Mouse (Mus musculus): ENCODE measurements at regions not wholly inside any gene's neighbourhood (a gene's known extent, or its start where the extent isn't known, plus 50 kb on each side); places are given as distances from the start of the nearest gene placed in this dataset.

DNA sequence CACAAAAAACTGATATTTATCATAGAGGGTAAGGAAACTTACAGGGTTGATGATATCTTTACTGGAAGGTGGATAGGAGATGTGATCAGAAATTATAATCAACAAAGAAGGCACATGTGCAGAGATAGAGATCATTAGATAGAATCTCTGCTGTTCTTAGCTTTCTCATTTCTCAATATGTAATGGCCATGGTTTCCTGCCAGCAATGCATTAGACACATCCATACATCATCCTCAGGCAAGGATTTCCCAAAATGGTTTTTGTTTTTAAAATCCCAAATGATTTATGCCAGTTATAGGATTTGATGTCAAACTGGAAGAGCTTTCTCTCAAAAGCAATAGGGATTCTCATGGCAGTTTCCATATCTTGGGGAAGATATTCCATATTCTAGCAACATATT lies 52.0 kb upstream of the C030005K15Rik start:
- no peak for DNase-seq (ENCODE audit: low read depth, low spot score)

DNA sequence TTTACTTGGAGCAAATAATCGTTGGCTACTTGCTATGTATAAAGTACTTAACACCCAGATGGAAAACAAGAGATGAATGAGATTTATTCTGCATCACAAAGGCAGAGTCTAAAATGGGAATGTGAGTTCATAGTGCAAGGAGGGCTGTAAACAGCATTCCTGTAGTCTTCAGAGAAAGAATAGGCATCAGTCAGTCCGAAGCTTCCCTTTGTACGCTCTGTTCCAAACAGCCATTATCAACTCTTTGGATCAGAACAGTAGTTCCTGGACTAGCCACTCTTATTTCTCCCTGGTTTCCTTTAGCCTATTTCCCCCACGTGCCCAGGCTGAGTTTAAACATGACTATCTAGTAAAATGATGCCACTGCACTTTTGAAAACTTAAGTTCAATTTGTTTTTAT lies 52.8 kb upstream of the C030005K15Rik start:
- no peak for DNase-seq (ENCODE audit: low read depth, low spot score)

DNA sequence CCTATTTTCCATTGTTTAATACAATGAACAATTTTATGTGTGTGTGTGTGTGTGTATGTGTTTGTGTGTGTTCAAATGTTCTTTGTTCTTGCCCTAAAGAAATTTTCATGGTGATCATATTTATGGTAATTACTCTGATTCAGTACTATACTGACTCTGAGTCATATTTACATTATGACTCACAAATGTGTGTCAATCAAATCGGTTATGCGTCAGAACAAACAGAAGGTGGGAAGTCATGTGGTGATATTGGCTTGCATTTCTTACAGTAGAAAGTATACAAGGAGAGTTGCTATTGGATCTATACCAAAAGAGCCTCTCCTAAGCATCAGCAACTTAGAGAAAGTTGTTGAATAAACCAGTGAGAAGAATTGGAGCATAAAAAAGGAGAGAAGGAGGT lies 67.2 kb upstream of the C030005K15Rik start:
- DNase-seq (ENCODE audit: low read depth, low spot score): peak; percentile 72

DNA sequence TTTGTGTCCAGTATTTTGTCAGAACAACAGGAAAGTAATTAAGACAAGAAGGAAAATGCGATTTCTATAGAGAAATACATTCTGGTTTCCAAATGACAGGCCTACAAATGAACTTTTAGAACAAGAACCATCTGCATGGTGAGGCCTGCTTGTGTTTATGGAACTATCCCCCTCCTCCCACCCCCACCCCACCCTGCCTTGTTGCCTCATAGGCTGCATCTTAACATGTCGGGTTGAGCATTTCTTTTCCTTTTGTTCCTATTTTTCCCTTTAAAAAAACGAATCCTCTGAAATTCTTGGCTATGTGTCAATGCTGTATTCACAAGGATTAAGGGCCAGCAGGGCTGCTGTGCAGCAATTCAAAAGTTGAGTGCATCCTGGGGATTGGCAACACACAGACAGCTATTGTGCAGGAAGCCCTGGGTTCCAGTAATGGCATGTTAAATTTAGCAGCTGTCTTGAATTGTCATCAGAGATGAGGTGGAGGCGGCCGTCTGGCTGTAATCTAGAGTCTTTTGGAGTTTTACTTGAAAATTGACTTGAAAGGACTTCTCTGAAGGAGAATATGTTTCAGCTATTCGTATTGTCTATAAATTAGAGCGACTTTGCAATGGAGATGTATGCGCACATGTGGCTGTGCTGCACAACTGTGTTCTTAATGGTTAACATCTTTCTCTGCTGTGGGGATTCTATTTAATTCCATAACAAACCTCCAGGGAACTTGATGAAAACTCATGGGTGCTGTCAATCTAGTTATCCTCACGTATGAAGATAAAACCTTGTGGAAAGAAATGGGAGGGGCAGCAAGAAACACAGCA lies 75.1 kb upstream of the C030005K15Rik start:
- no peak for DNase-seq (ENCODE audit: low read depth, low spot score)

DNA sequence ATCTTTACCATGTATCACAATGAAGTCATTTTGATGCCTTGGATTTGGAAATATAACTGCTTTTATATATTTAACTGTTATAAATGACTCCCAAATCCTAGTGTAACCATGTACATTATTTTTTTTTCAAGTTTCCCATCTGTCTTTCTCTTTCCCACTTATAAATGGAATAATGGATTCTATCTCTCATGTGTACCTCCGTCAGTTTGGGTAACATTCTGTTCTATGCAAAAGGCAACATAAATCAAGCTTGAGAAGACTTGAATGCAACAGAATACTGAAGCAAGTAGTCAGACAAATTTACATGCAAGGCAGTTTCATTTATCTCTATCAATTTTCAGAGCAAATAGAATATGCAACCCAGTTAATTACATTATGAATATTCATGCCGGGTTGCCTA lies 81.4 kb upstream of the C030005K15Rik start:
- DNase-seq (ENCODE audit: low read depth, low spot score): no peak

DNA sequence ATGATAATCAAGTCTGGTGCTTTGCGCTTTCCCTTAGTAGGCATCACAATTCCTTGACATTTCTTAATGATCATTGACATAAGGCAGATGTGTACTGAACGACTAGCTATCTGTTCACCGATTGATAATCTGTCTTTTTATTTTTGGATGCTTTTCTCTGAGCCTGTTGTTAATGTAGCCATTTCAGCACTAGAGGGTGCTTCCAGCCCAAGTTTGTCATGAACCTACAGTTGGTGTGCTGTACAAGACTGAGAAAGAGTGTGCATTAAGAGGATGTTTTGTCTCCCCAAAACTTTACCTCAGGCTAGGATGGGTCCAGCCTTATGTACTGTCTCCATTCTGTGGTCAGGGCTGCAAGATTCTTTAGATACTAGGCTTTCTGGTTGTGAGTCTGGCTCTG lies 116.0 kb upstream of the C030005K15Rik start:
- peak; percentile 43 for DNase-seq (ENCODE audit: low read depth, low spot score)

DNA sequence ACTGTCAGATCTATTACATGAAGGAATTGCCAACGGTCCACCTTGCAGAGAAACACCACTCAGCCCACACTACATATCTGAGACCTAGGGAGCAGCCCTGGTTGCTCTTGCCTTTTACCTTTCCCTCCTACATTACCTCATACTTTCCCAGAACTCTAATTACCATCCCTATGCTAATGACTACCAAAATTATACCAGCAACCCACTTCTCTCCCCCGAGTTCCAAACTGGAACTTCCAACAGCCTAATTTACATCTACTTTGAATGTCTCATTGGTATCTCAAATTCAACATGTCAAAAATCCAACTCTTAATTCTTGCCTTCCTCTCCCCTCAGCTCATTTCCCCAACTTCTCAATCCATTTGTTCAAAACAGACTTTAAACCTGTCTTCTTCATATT lies 124.9 kb upstream of the C030005K15Rik start:
- no peak for DNase-seq (ENCODE audit: low read depth, low spot score)

DNA sequence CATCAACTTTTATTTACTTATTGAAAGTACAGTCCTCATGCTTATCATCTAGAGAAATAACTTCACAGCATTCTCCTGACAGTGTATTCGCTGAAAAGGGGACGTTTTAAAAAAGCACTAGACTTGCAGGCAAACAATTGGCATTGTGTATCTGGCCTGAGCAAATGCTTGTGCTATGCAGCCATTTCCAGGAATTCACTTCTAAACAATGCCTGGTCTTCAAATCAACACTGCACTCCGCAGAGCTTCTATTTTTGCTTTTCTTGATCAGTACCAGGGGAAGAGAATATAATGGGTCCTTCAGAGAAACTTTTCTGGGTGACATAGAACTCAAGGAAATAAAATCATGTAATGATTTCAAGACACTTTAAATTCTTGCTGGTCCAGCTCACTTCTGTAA lies 150.5 kb upstream of the C030005K15Rik start:
- DNase-seq (ENCODE audit: low read depth, low spot score): no peak

DNA sequence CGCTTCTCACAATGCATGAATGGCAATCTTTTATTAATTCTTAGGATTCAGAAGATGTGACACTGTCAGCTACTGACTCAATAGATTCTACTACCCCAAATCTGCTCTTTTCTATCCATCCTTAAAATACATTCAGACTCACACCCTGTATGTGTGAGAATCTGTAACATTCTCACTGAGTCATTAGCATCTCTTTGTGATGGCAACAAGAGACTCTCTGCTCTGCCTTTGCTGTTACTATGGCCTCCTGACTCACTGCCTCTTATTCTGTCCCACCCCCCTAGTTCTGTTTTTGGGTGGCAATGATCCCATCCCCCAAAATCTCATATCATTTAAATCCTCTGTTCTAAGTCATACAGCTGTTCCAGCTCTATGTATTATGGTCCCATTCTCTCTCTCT lies 159.5 kb upstream of the C030005K15Rik start:
- no peak for DNase-seq (ENCODE audit: low read depth, low spot score)

DNA sequence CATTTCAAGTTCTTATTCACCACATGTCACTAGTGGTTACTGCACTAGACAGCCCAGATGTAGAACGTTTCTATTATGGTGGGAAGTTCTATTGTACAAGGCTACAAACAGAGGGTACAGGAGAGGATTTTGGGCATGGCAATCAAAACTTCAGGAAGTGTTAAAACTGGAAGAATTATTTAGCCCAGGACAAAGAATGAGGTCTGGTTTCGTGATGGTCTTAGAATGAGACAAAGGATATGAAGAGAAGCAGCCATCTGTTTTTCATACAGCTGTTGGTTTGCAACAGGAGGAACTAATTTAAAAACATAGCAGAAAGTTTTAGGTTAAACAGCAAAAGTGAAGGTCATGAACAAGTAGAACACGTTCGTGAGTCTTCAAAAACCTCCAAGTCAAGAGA lies 179.2 kb upstream of the C030005K15Rik start:
- DNase-seq (ENCODE audit: low read depth, low spot score): no peak

DNA sequence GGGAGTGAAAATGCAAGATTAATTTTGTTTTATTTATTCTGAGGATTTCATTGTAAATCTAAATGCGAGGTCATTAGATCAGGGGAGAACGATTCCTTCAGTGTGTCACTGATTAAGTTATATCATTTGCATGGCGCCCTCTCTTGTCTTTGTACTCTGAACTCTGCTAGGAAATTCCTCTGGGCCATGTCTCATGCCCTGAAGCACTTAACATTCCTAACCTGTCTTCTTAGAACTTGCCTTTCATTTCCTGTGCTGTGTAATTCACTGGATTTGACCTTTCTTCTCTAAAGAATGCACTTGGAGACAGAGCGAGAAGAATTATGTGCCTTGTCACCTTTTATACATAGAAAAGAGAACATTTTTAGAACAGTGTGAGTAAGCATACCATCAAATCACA lies 199.0 kb upstream of the C030005K15Rik start:
- DNase-seq (ENCODE audit: low read depth, low spot score): peak; percentile 7

DNA sequence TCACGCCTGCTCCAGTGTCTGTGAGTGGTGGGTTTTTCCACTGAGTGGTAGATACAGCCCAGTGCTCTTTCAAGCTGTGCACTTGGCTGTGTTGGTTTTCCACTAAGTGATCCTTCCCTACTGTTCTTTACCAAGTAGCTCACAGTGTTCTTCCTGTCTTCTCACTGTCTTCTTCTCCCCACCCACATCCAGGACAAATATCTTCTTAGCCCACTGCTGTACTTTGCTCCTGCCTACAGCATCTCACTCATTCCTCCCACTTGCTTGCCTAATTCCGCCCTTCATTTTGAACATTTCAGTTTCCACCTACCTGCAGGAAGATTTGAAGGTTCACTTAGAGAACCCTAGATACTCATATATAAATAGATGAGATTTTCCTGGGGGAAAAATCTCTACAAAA lies 213.8 kb upstream of the C030005K15Rik start:
- DNase-seq (ENCODE audit: low read depth, low spot score): no peak

DNA sequence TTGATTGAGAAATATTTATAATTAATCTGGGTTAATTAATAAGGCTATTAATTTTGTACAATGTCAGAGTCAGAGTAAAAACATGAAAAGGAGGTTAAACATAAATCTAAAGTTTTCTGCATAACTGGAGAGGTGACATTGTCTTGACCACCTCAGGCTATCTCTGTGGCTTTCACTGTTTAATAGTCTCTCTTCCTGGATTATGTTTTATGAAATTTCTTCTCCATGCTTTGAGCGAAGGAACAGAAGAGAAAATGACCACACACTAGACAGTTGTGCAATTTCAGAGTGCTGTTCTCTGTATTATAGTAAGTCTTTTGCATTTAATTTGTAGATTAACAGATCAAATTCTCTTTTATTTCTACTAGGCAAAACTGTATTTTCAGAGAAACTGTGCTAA lies 239.3 kb upstream of the C030005K15Rik start:
- DNase-seq (ENCODE audit: low read depth, low spot score): no peak

DNA sequence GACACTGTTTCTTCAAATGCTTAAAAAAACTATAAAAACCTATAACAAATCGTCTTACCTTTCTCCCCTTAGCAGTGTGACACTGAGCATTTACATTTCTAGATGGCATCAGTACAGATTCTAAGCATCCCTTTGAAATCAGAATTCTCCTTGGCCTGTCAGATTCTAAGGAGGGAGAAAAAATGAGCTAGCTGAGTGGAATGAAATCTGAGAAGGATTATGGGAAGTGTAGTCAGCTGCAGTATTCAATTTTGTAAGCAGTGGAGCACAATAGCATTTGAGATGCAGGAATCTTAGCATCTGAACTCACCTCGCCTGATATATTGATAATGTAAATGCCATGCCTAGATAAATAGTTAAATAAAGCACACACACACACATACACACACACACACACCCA lies 240.4 kb upstream of the C030005K15Rik start:
- DNase-seq (ENCODE audit: low read depth, low spot score): no peak

DNA sequence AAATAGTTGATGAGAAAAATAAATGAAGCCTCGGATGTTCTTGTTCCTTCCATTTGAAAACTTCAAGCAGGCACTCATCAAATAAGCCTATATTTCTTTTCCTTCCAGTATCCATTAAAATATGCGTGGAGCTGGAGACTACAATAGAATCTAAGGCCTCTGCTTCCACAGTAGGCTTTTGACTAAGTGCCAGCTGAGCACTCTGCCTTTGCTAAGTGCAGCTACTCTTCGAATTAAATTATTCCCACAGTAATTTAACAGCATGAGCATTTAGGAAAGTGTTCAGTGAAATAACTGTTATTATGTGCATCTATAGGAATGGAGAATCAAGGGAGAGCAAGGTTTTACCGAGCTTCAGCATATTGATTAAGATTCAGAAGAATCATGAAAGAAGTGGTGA lies 280.5 kb upstream of the C030005K15Rik start:
- no peak for DNase-seq (ENCODE audit: low read depth, low spot score)

DNA sequence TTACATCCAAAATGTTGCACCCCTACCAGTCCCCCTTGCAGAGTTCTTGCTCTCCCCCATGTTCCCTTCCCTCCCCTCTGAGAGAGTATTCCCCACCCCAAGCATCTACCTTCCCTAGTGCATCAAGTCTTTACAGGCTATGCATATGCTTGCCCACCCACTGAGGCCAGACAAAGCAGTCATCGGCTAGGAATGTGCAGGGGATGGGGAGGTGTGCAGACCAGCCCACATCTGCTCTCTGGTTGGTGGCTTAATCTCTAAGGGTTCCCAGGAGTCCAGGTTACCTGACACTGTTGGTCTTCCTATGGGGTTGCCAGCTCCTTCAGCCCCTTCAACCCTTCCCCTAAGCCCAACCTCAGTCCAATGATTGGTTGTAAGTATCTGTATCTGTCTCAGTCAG lies 281.8 kb upstream of the C030005K15Rik start:
- DNase-seq (ENCODE audit: low read depth, low spot score): peak; percentile 16

DNA sequence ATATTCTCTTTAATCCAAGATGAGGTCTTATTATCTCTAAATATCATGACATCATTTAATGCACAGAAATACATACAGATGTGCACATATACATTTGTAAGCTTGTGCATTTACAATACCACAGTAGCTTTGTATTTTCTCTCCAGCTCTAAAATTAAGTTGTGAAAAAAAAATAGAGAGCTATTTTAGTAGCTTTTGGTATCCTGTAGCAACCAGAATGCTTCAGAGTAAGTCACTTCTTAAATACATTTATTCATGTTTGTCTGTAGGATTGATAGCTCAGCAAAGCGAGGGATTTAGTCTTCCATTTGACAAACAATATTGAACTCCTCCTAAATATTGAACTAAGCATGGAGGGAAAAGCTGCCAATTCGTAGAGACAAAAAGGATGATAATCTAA lies 286.4 kb upstream of the C030005K15Rik start:
- no peak for DNase-seq (ENCODE audit: low read depth, low spot score)

DNA sequence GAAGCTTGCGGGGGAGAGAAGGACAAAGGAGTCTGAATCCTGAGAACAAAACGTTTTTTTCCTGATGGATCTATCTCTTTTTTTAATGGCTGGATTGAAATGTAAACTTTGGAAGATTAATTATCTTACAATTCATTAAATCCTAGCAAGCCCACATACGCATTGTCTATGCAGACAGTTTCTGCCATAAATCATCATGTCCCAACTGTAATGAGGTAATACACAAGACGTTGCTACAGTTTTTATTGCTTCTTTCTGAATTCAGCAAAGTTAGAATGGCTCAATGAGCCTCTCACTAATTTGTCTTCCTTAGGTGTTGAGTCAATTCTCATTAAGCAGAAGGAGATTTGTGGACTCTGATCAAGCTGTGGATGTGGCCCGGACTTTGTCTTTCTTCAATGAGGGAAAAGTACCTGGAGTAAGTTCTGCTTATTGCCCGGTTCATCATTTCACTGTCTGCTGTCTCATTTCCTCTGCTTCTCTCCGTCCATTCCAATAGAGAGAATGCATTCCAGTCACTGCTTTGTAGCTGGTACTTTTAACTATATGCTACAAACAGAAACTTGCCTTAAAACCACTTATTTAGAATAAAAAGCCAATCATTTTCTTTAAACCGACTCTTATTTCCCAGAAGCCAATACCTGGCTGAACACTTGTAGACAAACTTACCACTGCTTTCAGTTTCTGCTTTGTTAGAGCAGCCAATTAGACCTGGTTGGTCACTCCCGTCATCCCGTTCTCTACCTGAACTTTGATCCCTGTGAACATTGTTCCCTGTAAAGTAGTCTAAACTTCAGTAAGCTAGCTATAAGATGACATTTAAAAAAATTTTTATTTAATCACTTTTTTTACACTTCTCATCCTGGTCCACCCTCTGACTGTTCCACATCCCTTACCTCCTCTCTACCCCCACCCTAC lies 288.7 kb upstream of the C030005K15Rik start:
- DNase-seq (ENCODE audit: low read depth, low spot score): no peak

DNA sequence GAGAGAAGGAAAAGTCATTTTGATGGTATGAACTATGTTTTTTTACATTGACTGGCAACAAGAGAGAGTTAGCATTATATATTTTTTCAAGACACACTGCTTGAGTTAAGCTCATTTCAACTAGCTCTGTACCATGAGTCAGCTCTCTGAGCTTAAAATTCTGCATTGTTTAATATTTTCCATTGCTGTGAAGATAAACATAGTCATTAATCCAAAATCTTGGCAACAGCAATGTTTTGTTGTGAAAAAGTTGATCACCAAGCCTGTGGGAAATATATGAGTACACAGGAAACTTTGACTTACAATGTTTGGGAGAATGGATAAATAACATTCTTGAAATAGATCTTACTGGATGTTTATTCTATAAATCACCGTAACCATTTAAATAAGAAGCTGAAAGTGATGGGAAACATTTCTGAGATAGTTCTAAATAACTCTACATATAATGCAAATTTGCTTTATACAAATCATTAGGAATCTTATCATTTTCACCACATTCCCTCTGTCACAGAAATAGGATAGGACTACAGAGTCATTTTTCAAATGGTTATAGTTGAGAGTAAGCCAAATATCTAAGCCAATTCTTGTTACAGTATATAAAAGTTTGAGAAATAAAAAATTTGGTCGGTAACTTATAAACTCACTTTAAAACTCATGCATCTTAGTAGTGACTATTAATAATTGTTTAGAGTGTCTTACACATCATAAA lies 290.2 kb upstream of the C030005K15Rik start:
- DNase-seq (ENCODE audit: low read depth, low spot score): peak; percentile 5

DNA sequence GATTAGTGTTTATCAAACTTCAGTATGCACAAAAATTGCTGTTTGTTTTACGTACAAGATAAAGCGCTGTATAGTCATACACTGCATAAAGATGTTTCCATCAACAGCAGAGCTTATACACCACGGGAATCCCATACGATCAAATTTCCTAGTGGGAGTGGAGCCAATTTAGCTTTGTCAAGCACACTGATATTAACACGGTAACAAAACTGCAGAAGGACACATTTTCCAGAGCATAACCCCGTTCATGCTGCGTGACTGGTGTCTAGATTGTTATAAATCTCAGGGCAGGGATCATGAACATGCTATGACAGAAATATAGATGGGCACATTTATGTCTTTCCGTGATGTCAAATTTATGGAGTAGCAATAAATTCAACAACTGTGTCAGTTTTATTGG lies 302.6 kb upstream of the C030005K15Rik start:
- DNase-seq (ENCODE audit: low read depth, low spot score): no peak

DNA sequence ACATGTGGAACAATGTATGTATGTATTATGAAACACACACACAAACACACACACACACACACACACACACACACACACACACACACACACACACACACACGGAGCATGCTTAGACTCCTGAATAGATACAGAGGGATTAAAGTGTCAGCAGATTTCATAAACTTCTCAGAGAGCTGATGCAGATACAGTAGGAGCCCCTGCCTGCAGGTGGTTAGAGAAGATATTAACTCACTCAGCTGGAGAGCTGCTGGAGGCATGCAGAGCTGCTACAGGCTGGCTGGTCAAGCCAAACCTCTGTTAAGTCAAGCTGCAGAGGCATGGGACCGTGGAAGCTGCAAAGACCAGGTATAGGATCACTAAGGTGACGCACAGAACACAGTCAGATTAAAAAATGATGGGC lies 303.1 kb upstream of the C030005K15Rik start:
- no peak for DNase-seq (ENCODE audit: low read depth, low spot score)

DNA sequence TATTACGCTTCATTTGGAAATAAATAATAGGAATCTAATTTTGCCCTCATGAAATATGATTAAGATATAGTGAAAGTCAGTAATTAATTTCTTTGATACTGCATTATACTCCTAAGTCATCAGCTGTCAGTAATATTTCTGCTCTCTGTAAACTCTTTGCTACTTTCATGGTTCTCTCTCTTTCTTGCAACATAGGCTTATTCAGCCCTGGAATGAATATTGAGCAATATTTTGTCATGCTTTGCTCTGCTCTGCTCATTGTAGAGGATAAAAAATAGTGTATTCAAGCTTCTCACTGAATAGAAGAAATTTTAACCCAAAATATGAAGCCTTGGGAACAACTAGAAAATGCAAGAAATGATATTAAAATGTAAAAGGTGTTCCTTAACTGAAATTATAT lies 306.1 kb upstream of the C030005K15Rik start:
- no peak for DNase-seq (ENCODE audit: low read depth, low spot score)
